Comparison of ENCODE assay signal across 10 mouse cellular contexts in the genomic region with DNA sequence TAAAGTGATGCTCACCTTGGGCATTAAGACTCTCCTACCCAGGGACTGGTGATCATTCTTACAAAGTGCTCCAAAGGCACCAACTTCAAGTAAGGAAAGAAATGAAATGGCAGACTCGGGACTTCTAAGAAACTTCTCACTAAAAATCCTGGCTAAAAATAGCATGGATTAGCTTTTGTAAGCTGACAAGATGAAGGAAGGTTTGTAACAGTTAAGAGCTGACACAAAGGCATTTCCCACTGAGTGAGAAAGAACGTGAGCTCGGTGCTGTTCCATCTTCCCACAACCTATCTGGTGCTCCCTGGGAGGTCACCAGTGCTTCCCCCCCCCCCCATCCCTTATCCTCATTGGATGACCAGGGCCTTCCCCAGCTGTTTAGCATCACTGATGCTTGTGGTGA. TPM values are rescaled to one million over a fixed set of nuclear protein-coding genes. Genes with fewer than 3 reads are reported as not detected.
DNase-seq lines count a peak whose midpoint lies in the region; ATAC-seq and TF ChIP-seq lines count a peak whose summit lies in the region.
"Had no signal": no experiment of that assay in that cellular context is flagged by ENCODE, and none has a peak within 500 bp of the region (broad histone marks: within the 10 kb centered on the region; RNA-seq: fewer than 3 reads in every experiment).

No protein-coding gene starts in this region.

- no peaks in the 10 kb centered on the region for H3K9me3 ChIP-seq in kidney, postnatal 0 days (replicated peaks; ENCODE audit: low read length)
- no peaks in the 10 kb centered on the region for H3K9me3 ChIP-seq in forebrain, postnatal 0 days (ENCODE audit: low read length)
- H3K9me3 ChIP-seq: limb, embryonic 12.5 days had no signal

- H3K4me1 ChIP-seq in kidney, postnatal 0 days (replicated peaks; ENCODE audit: insufficient read depth, low read length): no peaks in the 10 kb centered on the region
- H3K4me1 ChIP-seq in forebrain, postnatal 0 days (ENCODE audit: insufficient read depth): 0 out of 2 replicates have a peak, but pooled peaks cover 5% of the 10 kb centered on the region

- no peak overlapping the region for H3K27ac ChIP-seq in kidney, postnatal 0 days
- H3K27ac ChIP-seq in forebrain, postnatal 0 days (ENCODE audit: low read depth, low read length): no peak overlapping the region
- H3K27ac ChIP-seq: macrophage had no signal

- 37% methylated on average over 3 of the region's 3 CpGs for WGBS in kidney, postnatal 0 days
- WGBS in forebrain, postnatal 0 days: 7% methylated on average over 3 of the region's 3 CpGs

- H3K36me3 ChIP-seq in kidney, postnatal 0 days (ENCODE audit: insufficient read depth, low read length): peaks cover 66% of the 10 kb centered on the region
- H3K36me3 ChIP-seq in forebrain, postnatal 0 days (ENCODE audit: insufficient read depth): peaks cover 59% of the 10 kb centered on the region

- H3K4me3 ChIP-seq in kidney, postnatal 0 days (replicated peaks; ENCODE audit: low read depth, low read length): no peak overlapping the region
- H3K4me3 ChIP-seq in forebrain, postnatal 0 days (ENCODE audit: low read depth, low read length): no peak overlapping the region
- H3K4me3 ChIP-seq: limb, embryonic 12.5 days had no signal

- H3K9ac ChIP-seq in kidney, postnatal 0 days (ENCODE audit: low read depth, low read length): no peak overlapping the region
- H3K9ac ChIP-seq in forebrain, postnatal 0 days: no peak overlapping the region
- H3K9ac ChIP-seq: limb, embryonic 12.5 days had no signal

- peak; percentile 20 for DNase-seq in embryo, embryonic 10.5 days (ENCODE audit: low spot score)
- DNase-seq in embryo, embryonic 11 days: no peak
- peak; percentile 15 for DNase-seq in kidney, postnatal 0 days (ENCODE audit: low spot score)
- no peak for DNase-seq in kidney, postnatal 36 days
- DNase-seq in forebrain, postnatal 0 days: no peak
- DNase-seq in retina, postnatal 1 day: peak; percentile 32
- no peak for DNase-seq in layer of hippocampus, adult 9-10 months (ENCODE audit: low spot score)
- no peak for DNase-seq in cerebellum, postnatal 4 days (ENCODE audit: low spot score in 2 of 2)

- no peaks in the 10 kb centered on the region for H3K27me3 ChIP-seq in kidney, postnatal 0 days (ENCODE audit: insufficient read depth, low read length)
- H3K27me3 ChIP-seq in forebrain, postnatal 0 days (ENCODE audit: insufficient read depth, low read length): no peaks in the 10 kb centered on the region
- H3K27me3 ChIP-seq: limb, embryonic 12.5 days had no signal

- H3K4me2 ChIP-seq in kidney, postnatal 0 days (ENCODE audit: low read length): no peak overlapping the region
- no peak overlapping the region for H3K4me2 ChIP-seq in forebrain, postnatal 0 days (ENCODE audit: low read depth)
- H3K4me2 ChIP-seq: limb, embryonic 12.5 days had no signal

- no peak for ATAC-seq in kidney, postnatal 0 days (replicated peaks; ENCODE audit: low FRiP score, low read depth)
- ATAC-seq in forebrain, postnatal 0 days: peak; percentile 36; the same call in 1 of the 2 replicates

- no peak for TF ChIP-seq CTCF in kidney, postnatal 0 days (IDR thresholded peaks at IDR 0.05; ENCODE audit: low read depth)
- no peak for TF ChIP-seq CTCF in forebrain, postnatal 0 days (IDR thresholded peaks at IDR 0.05; ENCODE audit: low read depth)

RNA-seq across cellular contexts. Expression of gene Crtc3, which starts 57.1 kb away (rescaled TPM):
- polyA plus RNA-seq in kidney, postnatal 0 days (2015; fragmentation: Nextera tagmentation; extraction: Ambion mirVana): 18.5 and 18.9 TPM in 2 replicates
- total RNA-seq in forebrain, postnatal 0 days (2014; rRNA removed): 14.8 and 17.8 TPM in 2 replicates
- polyA plus RNA-seq in forebrain, postnatal 0 days (2015; fragmentation: Nextera tagmentation; extraction: Ambion mirVana): 10.6 and 14.2 TPM in 2 replicates

Comparison
In these comparisons a context has a peak if more than half of its experiments do, and no peak if none do; other contexts are left out.
1. DNase-seq: peak in embryo, embryonic 10.5 days (single experiment), kidney, postnatal 0 days (single experiment) and retina, postnatal 1 day (single experiment); none in embryo, embryonic 11 days (single experiment), kidney, postnatal 36 days (0 of 2), forebrain, postnatal 0 days (single experiment), layer of hippocampus, adult 9-10 months (single experiment) and cerebellum, postnatal 4 days (0 of 2).